Mouse (Mus musculus) right cerebral cortex, postnatal 25 days (tissue): ENCODE results near the gene Paqr4.
"Not testable (repeated sequence)": the region's sequence is repeated elsewhere in the genome, so short reads cannot be mapped to it uniquely, and the experiment has no call there.

Source experiments
- DNase-seq: peaks from one replicate; pipeline ENCODE4 v3.0.0; 2022

Gene Paqr4

GRCm38 (mm10) chr17:23740598-23741021 is at the start of gene Paqr4:
Paqr4 (minus strand) TSS chr17:23740867.
- DNase-seq: no peak

GRCm38 (mm10) chr17:23789749-23790268 is 49.1 kb upstream of the Paqr4 start:
- no peak for DNase-seq

DNA sequence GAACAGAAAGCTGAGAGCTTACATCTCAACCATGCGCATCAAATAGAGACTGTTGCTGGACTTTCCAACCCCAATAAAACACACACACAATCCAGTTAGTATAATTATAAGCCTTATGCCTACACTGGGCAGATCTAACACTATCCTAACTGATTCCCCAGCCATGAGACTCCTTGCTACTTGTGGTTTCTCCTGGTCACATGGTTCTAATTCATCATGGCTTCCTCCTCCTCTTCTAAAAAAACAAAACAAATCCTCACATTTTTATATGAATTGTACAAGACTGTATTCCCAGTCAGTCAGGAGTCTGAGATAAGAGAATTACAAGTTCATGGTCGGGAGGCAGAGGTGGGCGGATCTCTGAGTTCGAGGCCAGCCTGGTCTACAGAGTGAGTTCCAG is 48.3 kb upstream of the Paqr4 start:
- no peak for DNase-seq

- no peak for DNase-seq
Observed at GRCm38 (mm10) chr17:23786510-23786931, 45.9 kb upstream of the Paqr4 start.

DNA sequence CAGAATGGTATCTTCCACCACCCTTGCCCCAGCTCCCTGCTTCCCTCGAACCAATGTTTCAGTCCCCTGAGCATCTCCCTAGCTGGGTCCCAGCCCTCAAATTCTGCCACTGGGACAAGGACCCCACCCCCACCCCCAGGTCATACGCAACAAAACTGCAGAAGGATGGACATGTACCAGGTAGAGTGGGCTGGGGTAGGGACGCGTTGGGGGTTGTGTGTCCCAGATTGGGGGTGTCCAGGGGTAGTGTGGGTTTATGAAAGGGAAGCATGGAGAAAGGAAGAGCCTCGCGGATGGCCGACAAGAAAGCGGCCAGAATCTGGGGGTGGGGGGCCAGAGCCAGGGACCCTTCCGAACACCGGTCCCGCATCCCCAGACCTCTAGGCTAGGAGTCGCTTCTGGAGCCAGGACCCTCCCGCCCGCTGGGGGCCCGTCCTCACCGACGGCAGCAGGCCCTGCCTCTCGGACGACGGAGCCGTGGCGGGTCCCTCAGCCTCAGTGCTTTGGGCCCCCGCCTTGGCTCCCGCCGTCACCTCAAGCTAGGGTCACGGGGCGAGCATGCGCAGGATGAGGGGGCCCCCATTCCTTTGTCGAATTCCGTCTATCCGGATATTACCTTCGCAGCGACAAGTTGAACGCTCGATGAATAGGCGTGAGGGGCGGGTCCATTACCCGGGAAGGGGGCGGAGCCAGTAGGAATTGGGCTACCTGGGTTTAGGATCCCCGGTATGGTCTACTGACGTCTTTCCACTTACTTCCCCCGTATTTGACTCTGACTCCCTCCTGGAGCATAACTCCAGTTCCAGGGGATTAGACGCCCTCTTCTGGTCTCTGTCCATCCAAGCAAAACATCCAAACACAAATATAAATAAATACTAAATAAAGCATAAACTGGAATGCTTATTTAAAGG is 45.1 kb upstream of the Paqr4 start, which contains the start of gene Flywch2:
Flywch2 (minus strand) TSS at position 521 of the 911 bp plus-strand sequence.
- peak; percentile 88 for DNase-seq

DNA sequence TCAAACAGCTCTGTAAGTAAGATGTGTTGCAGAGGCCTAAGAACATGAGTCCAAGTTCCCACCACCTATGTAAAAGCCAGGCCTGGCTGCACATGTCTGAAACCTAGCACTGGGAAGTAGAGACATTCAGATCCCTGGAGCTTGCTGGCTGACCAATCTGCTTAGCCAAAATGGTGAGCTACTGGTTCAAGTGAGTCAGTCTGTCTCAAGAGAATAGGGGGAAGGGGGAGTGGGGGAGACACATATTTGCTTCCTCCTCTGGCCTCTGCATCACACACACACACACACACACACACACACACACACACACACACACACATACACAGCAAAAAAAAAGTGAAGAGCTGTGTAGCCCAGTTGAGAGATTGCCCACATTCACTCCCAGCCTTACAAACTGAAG is 42.7 kb upstream of the Paqr4 start:
- DNase-seq: no peak

- no peak for DNase-seq
Observed at GRCm38 (mm10) chr17:23778447-23778846, 37.8 kb upstream of the Paqr4 start.

- no peak for DNase-seq
Observed at GRCm38 (mm10) chr17:23777141-23777540, 36.5 kb upstream of the Paqr4 start.

GRCm38 (mm10) chr17:23776216-23776615 is 35.5 kb upstream of the Paqr4 start:
- no peak for DNase-seq

GRCm38 (mm10) chr17:23774090-23774489 is 33.4 kb upstream of the Paqr4 start:
- peak; percentile 76 for DNase-seq

DNA sequence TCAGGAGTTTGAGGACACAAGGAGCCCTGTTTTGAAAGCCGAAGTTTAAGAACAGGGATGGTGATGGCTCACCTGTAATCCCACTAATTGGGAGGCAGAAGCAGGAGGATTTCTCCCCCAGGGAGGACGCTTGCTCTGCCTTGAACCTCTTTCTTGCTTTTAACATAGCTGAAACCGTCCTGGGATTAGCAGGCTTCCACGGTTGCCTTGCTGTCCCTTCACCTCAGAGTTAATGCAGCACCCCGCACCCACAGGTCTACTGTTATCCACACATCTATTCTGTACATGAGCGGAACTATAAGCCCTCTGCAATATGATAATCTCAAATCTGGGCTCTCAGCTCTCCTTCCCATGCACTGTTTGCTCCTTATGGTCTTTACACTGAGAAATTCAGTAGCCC is 33.0 kb upstream of the Paqr4 start:
- no peak for DNase-seq

DNA sequence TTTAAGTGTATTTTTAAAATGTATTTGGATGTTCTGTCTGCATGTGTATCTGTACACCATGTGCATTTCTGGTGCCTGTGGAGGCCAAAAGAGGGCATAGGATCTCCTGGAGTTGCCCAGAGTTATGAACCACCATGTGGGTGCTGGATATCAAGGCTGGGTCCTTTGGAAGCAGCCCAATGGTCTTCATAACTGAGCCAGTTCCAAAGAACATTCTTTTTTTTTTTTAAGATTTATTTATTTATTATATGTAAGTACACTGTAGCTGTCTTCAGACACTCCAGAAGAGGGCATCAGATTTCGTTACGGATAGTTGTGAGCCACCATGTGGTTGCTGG is 31.5 kb upstream of the Paqr4 start:
- DNase-seq: not testable (repeated sequence)

- peak; percentile 97 for DNase-seq
Observed at GRCm38 (mm10) chr17:23771284-23772218, 30.9 kb upstream of the Paqr4 start, which contains the start of gene Flywch1. Flywch1 (minus strand) TSS chr17:23771602.

DNA sequence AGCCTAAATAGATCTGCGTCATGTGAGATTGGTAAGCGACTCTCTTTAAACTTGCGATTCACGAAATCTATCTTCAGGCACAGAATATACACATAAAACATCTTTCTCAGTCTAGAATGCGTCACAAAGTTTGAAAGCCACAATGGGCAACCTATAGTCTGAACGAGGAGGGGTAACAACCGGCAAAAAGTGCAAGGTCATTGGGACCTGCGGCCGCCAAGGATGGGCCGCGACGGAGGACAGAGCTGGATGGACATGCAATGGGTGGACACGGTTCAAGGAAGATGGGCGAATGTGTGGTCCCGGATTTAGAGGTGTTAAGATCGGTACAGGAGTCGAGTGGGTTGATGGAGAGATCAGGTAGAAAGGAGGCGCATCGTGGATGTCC is 30.2 kb upstream of the Paqr4 start:
- DNase-seq: peak; percentile 30

GRCm38 (mm10) chr17:23770493-23770892 is 29.8 kb upstream of the Paqr4 start:
- DNase-seq: no peak

DNA sequence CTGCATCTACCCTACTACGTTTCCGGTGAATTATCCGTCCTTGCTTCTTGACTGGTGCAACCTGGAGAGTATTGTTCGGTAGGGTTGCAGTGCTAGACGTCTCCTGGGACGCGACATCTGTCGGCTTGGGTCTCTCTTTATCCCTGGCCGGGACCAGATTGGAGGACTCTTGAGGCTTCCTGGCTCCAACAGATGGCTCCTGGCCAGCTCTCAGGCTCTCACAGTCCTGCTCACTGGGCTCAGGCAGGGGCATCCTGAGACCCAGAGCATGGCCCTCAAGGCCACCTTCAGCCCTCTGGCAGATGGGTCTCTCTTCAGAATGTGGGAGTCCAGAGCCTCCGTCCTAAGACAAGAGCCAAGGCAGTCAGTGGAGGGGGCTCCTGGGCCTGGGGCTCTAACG is 22.3 kb upstream of the Paqr4 start:
- no peak for DNase-seq

- no peak for DNase-seq
Observed at GRCm38 (mm10) chr17:23761155-23761554, 20.5 kb upstream of the Paqr4 start.

DNA sequence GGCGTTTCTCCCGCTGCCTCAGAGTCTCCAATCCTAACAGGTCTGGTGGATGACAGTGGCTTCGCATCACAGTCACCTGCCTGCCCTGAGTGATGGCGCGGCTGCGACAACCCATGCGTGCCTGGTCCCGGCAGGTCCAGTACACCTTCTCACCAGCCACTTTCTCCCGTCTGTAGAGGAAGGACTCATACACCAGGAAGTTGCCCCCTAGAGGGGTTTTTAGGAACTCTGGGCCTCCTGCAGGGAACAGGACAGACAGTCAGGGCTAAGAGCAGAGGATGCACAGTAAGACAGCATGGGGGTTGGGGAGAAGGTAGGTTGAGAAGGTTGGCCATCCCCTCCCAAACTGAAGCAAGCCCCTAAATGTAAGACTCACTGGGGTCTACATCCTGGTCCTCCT is 19.6 kb upstream of the Paqr4 start:
- no peak for DNase-seq

DNA sequence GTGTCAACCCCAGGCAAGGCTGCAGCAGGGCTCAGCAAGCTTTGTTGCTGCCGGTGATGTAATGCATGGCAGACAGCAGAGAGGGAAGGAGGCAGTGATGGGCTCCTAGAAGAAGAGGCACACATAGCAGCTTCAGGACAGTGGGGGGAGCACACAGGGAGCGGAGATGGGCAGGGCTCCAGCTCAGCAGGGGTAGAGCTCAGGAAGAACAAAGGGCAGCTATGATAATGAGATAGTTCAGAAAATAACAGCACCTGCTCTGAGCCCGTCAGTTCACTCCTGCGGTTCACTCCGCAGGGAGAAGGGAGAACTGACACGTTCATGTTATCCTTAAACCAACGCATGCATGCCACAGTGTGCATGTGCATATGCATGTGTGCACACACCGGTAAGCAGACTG is 18.1 kb upstream of the Paqr4 start:
- DNase-seq: no peak

DNA sequence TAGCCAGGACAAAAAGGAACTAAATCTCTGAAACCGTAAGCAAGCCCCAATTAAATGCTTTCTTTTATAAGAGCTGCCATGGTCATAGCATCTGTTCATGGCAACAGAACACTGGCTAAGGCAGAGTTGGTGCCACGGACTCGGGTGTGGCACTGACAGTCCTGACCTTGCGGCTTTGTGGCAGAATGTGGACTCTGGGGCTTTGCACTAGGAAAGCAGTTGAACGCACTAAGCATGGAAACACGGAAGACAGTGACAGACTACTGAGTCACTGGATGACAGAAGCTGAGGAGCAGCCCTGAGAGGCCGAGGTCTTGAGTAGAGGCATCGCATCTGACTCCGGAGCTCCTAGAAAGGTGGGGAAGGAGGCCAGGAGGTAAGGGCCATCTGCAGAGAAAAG is 16.9 kb upstream of the Paqr4 start:
- no peak for DNase-seq

- DNase-seq: no peak
Observed at GRCm38 (mm10) chr17:23755689-23756088, 15.0 kb upstream of the Paqr4 start.

DNA sequence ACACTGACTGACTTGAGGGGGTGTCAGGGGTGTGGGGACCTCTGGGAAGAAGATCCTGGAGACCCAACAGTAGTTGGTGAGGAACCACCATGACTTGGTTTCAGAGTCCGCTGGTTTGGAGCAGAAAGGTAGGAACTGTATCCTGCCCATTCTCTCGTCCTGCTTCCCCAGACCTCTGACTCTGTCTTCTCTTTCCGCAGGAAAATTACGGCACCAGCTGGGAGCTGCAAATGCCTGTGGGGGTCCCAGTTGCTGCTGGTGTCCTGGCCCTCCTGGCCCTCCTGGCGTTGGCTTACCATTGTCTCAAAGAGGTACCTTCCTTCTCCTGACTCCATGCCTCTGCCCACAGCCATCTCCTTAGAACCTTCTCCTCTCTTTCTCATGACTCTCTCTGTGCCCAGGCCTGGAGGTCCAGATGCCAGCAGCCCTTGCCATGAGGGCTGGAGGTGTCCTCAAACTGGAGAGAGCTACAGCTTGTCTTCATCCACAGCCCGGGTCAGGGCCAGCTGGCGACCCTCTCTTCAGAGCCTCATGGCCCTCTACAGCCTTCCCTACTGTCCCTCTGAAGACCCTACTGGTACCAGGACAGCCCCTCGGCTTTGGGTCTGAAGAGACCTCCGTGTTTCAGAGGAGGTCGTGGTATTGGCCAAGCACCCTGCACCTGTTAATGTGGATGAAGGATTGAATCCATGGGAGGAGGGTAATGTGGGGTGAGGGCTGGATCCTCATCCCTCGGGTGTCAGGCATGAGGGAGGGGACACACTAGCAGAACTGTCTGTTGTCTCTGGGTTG is 8.9 kb upstream of the Paqr4 start:
- no peak for DNase-seq
